Comparison of ENCODE assay signal across 10 mouse cellular contexts in genomic region chr2:120170726-120171125, GRCm38 (mm10). TPM values are rescaled to one million over a fixed set of nuclear protein-coding genes. Genes with fewer than 3 reads are reported as not detected.
A peak's percentile ranks its signal among the peaks of the same experiment; 100 is the strongest.
DNase-seq lines count a peak whose midpoint lies in the region; ATAC-seq and TF ChIP-seq lines count a peak whose summit lies in the region.
"Had no signal": no experiment of that assay in that cellular context is flagged by ENCODE, and none has a peak within 500 bp of the region (broad histone marks: within the 10 kb centered on the region; RNA-seq: fewer than 3 reads in every experiment).

No protein-coding gene starts in this region.

- no peaks in the 10 kb centered on the region for H3K36me3 ChIP-seq in liver, embryonic 14.5 days (replicated peaks; ENCODE audit: control insufficient read depth, insufficient read depth, low read depth)
- H3K36me3 ChIP-seq: heart, embryonic 15.5 days had no signal

- H3K4me2 ChIP-seq in liver, embryonic 14.5 days (ENCODE audit: low read depth), result no peak overlapping the region
- H3K4me2 ChIP-seq: heart, embryonic 15.5 days had no signal

- no peaks in the 10 kb centered on the region for H3K27me3 ChIP-seq in liver, embryonic 14.5 days (ENCODE audit: control insufficient read depth, insufficient read depth, low read length)
- H3K27me3 ChIP-seq: heart, embryonic 15.5 days had no signal

- H3K4me3 ChIP-seq in liver, embryonic 14.5 days (ENCODE audit: insufficient read depth in 1 of 2, low read depth in 2 of 2, low read length in 2 of 2), result no peak overlapping the region
- H3K4me3 ChIP-seq: heart, embryonic 15.5 days; myocyte had no signal

- no peak for TF ChIP-seq EP300 in liver, embryonic 14.5 days (IDR thresholded peaks at IDR 0.05; ENCODE audit: low read depth)

- peak; percentile 63 for TF ChIP-seq CTCF in liver, embryonic 14.5 days (IDR thresholded peaks at IDR 0.05; ENCODE audit: low read depth)

- H3K4me1 ChIP-seq in liver, embryonic 14.5 days (replicated peaks; ENCODE audit: control insufficient read depth in 2 of 2, insufficient read depth in 2 of 2, low read length in 1 of 2), result peaks cover 0 to 6% of the 10 kb centered on the region in 2 experiments; a peak in 2 of 4 replicates

- H3K9ac ChIP-seq in liver, embryonic 14.5 days (replicated peaks), result no peak overlapping the region
- H3K9ac ChIP-seq: heart, embryonic 15.5 days had no signal

- no peak overlapping the region for H3K27ac ChIP-seq in liver, embryonic 14.5 days
- H3K27ac ChIP-seq: heart, embryonic 15.5 days had no signal

- ATAC-seq in liver, embryonic 14.5 days (ENCODE audit: insufficient read depth), result no peak

- no peaks in the 10 kb centered on the region for H3K9me3 ChIP-seq in liver, embryonic 14.5 days (ENCODE audit: control insufficient read depth, low read length)
- H3K9me3 ChIP-seq: heart, embryonic 15.5 days had no signal

- peak; percentile 58 for DNase-seq in gastrocnemius, adult 18-20 months (ENCODE audit: low spot score)
- no peak for DNase-seq in gastrocnemius, adult 8-10 months (ENCODE audit: low spot score in 2 of 2)
- DNase-seq in urinary bladder, postnatal 14 days (ENCODE audit: low spot score), result peak; percentile 65
- no peak for DNase-seq in urinary bladder, postnatal 36 days (ENCODE audit: low spot score in 2 of 2)
- DNase-seq in heart, adult 8-10 months (ENCODE audit: low spot score), result peak; percentile 60
- no peak for DNase-seq in liver, embryonic 14.5 days (ENCODE audit: low read depth in 3 of 3, low spot score in 3 of 3)
- peak; percentile 45 for DNase-seq in thymus, postnatal 14 days
- DNase-seq in right cerebral cortex, postnatal 25 days, result no peak

- 19% methylated on average over 1 of the region's 1 CpGs for WGBS in liver, embryonic 14.5 days (ENCODE audit: insufficient replicate concordance)

RNA-seq across cellular contexts. Expression of gene Ehd4, which starts 16.3 kb away (rescaled TPM):
- total RNA-seq in gastrocnemius, adult 18-20 months (2021), result 10 to 100 TPM; 27.1 to 31.2 TPM
- total RNA-seq in gastrocnemius, adult 8-10 months (2022), result 10 to 100 TPM; 19.2 to 29.3 (median 25.5) TPM
- total RNA-seq in heart, adult 8-10 months (2022), result 100 to 1,000 TPM; 312 to 410 (median 362) TPM
- 4.7 and 6.8 TPM in 2 replicates for polyA plus RNA-seq in liver, embryonic 14.5 days (2012; rRNA removed)
- polyA plus RNA-seq in liver, embryonic 14.5 days (2014; fragmentation: Nextera tagmentation; extraction: Ambion mirVana), result 15.9 and 17.2 TPM in 2 replicates

Comparison
In these comparisons a context has a peak if more than half of its experiments do, and no peak if none do; other contexts are left out.
1. DNase-seq: peak in gastrocnemius, adult 18-20 months (single experiment), urinary bladder, postnatal 14 days (single experiment), heart, adult 8-10 months (single experiment) and thymus, postnatal 14 days (single experiment); none in gastrocnemius, adult 8-10 months (0 of 2), urinary bladder, postnatal 36 days (0 of 2), liver, embryonic 14.5 days (0 of 3) and right cerebral cortex, postnatal 25 days (single experiment).
2. RNA of gene Ehd4, which starts 16.3 kb away (total RNA-seq): 312 to 410 TPM in heart, adult 8-10 months; 27.1 to 31.2 TPM in gastrocnemius, adult 18-20 months and 19.2 to 29.3 TPM in gastrocnemius, adult 8-10 months; every median in the first group is over 4 times any median in the second.